Mouse (Mus musculus) kidney, adult 2 months (tissue): ENCODE measurements around the gene Trim66.

ENCODE experiments used
- CTCF ChIP-seq: fragments of 200-500 bp; conservative IDR thresholded peaks from 2 replicates; pipeline ENCODE4 v1.5.1; 2011; ENCODE audit warnings: low read depth, mild to moderate bottlenecking, control low read depth, low read length, moderate library complexity, mixed read lengths; ENCODE audit not compliant: insufficient read depth, insufficient read length
- POLR2A ChIP-seq: fragments of 200-500 bp; IDR thresholded peaks from one replicate; pipeline ENCODE4 v1.6.1; 2011; ENCODE audit warnings: low read depth, low read length, control low read depth

DNA sequence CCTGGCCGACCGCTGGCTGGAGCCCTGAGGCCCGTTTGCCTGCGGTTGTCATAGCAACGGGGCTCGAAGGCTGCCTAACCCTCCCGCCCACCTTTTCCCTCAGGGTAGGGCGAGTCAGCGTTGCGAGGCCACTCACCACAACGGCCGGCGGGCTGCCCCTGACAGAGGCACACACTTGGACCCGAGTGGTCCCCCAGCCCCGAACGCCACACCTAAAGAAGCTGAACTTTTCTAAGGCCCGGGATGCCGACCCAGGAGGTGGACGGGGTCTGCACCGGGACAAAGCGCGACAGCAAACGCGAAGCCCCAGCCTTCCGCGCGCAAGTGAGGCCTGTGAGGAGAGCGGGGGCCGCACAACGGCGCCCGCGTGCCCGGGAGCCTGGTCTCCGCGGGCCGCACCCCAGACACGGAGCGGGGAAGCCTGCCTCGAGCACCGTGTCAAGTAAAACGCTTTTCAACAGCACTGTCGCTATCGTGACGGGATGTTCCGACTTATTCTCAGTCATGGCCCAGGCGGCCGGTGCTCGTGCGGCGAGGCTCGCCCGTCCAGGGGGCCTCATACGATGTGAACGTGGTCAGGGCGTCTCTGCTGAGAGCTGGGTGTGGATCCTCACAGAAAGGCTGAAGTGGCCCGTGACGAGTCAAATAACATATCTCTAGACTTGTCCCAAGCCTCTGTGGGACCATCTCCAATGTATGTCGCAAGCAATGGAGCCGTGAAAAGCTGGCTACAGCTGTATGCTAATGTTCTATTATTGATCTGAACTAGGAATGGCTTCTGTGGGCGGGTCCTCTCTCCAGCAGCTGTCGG lies 68.9 kb downstream of the Trim66 start, which contains the start of gene Stk33:
- TF ChIP-seq POLR2A = no peak
- TF ChIP-seq CTCF = no peak
